Mouse (Mus musculus) frontal cortex, postnatal 25 days (tissue): ENCODE data around the gene 1700023F06Rik.

Source experiments
- DNase-seq, 2 experiments: peaks; one replicate each; pipeline ENCODE4 v3.0.0; 2022; ENCODE audit warnings: low spot score in 2 of 2

The 1700023F06Rik gene

GRCm38 (mm10) chr11:103208458-103208857, at the start of gene 1700023F06Rik:
Gene 1700023F06Rik (minus strand): TSS chr11:103208558.
- DNase-seq = no peak

- no peak for DNase-seq
These were observed 49.7 kb upstream of the 1700023F06Rik start for GRCm38 (mm10) chr11:103257938-103258481.

- DNase-seq = no peak
These were observed 45.2 kb upstream of the 1700023F06Rik start for GRCm38 (mm10) chr11:103253605-103254004.

GRCm38 (mm10) chr11:103252380-103252779, 44.0 kb upstream of the 1700023F06Rik start:
- DNase-seq = no peak

DNA sequence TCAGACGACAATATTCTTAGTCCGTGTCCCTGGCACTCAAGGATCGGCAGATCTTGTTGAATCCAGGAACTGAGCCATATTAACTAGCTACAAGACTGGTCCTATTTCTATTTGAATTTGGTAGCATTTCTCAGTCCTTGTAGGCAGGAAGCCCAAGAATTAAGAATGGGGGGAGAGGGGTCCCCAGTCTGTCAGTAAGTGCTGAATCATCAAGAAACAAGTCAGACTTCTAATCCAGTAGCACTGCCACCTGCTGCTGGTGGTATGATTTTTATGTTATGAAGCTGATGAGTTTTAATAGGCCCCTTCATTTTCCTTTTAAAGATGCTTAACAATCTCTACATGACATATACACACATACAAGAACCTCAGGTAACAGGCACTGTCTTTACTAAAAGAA, 42.0 kb upstream of the 1700023F06Rik start:
- DNase-seq = no peak

GRCm38 (mm10) chr11:103249509-103249908, 41.2 kb upstream of the 1700023F06Rik start:
- DNase-seq = no peak

GRCm38 (mm10) chr11:103248837-103249236, 40.5 kb upstream of the 1700023F06Rik start:
- DNase-seq = no peak

DNA sequence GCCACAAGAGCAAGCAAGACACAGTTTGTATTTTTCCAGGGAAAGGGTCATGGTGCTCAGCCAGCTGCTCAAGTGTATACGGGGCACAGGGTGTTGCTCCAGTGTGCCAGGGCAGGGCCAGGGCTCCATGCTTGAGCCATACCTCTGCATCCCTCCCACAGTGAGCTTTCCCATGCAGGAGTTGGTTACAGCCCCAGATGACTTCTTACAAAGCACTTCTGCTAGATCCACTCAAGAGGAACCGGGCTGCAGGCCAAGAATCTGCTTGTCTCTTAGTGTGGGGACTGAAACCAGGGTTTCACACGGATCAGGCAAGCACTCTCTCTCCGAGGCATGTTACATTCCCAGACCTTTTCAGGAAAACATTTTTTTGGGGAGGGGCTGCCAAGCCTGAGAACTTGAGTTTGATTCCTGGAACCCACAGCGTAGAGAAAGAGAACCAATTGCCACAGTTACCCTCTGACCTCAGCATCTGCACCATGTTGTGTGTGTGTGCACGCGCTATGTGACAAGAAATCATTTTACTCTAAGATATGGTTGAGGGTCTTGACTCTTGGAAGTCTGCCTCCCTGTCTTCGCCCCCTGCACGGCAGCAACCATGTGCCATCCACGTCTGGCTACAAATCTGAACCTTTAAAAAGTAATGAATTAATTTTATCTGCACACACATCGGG, 39.3 kb upstream of the 1700023F06Rik start:
- peak; percentile 45 to 66 for DNase-seq

GRCm38 (mm10) chr11:103246731-103247290, 38.5 kb upstream of the 1700023F06Rik start:
- no peak for DNase-seq

GRCm38 (mm10) chr11:103246081-103246730, 37.8 kb upstream of the 1700023F06Rik start:
- DNase-seq = no peak

- DNase-seq = no peak
These were observed 36.5 kb upstream of the 1700023F06Rik start for GRCm38 (mm10) chr11:103244856-103245255.

- no peak for DNase-seq
These were observed 32.4 kb upstream of the 1700023F06Rik start for GRCm38 (mm10) chr11:103240740-103241139.

DNA sequence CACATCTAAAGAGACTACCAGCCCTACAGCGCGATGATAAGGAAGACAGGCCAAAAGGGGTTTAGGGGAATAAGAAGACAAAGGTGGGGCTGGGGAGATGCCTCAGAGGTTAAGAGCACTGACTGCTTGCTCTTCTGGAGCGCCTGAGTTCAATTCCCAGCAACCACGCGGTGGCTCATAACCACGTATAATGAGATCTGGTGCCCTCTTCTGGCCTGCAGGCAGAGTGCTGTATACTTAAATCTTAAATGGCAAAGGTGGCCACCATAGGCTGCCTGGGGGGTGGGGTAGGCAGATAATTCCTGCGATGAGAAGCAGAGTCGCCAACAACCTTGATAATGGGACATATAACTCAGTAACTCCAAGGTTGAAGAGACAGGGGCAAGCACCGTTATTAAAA, 29.4 kb upstream of the 1700023F06Rik start:
- no peak for DNase-seq

DNA sequence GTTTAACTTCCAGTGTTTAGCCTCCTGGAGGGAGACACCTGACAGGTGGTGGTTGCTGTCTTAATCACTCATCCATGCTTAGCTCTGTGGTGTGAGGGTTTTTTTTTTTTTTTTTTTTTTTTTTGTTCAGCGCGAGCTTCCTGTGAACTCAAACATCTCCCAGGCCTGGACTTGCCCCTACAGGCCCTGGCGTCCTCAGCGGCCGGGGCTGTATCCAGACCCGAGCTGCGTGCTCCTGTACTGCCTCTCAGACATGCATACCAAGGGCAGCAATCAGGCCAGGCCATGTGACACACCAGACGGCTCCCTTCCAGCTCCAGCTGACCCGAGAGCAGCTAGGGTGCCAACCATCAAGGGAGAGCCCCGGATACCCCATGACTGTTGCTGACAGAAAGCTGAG, 28.5 kb upstream of the 1700023F06Rik start:
- DNase-seq = no peak

- no peak for DNase-seq
These were observed 28.1 kb upstream of the 1700023F06Rik start for GRCm38 (mm10) chr11:103236431-103236830.

DNA sequence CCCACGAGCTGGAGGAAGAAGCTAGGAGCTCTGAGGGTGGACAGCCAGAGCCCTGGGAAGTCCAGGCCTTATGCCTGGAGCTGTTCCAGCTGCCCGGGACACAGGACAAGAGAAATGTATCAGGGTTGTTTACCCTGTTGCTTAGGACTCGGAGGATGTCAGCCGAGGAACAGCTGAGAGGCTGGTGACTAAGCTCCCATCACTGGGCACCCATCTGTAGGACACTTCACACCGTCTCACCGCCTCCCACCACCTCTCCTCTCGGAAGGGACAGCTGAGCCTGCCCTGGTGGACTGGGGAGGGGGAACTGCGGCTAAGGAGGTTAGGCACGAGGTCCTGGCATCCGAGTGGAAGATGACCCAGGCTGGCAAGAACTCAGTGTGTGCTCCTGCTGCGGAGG, 27.3 kb upstream of the 1700023F06Rik start:
- DNase-seq = no peak

- no peak for DNase-seq
These were observed 26.1 kb upstream of the 1700023F06Rik start for GRCm38 (mm10) chr11:103234447-103234846.

GRCm38 (mm10) chr11:103232966-103233365, 24.6 kb upstream of the 1700023F06Rik start:
- DNase-seq = peak; percentile 68 to 77

- DNase-seq = no peak
These were observed 23.0 kb upstream of the 1700023F06Rik start for GRCm38 (mm10) chr11:103231367-103231766.

GRCm38 (mm10) chr11:103230626-103231025, 22.3 kb upstream of the 1700023F06Rik start:
- no peak for DNase-seq

DNA sequence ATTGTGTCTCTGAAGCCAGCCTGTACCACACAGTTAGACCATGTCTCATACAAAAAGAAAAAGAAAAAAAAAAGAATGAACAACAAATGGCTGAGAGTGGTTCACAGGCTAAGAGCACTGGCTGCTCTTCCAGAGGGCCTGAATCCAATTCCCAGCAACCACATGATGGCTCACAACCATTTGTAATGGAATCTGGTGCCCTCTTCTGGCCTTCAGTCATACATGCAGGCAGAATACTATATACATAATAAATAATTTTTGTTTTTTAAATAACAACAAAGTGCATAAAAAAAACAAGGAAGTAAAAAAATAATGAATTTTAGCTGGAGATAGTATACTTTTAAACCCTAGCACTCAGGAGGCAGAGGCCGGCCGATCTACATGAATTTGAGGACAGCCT, 21.2 kb upstream of the 1700023F06Rik start:
- DNase-seq = no peak

- no peak for DNase-seq
These were observed 15.6 kb upstream of the 1700023F06Rik start for GRCm38 (mm10) chr11:103223951-103224456.

DNA sequence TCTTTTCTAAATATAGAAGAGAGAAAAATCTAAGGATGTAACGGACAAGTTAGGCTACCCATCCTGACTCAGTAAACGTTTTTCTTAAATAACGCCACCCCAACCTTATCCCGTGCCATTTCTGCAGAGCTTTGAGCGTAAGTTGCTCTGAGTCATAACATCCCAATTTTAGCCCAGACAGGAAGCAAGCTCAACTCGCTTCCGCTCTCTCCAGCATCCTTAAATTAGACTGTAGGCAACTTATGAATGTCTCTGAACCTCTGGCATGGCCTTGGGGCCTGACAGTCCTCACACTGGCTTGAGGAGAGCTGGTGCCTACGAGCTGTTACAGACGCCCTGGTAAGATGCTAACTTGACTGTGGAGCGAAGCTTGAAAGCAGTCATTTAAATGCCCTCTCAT, 15.1 kb upstream of the 1700023F06Rik start:
- DNase-seq = no peak
